Mouse (Mus musculus) B cell, adult 2 months (primary cell): Measurements from ENCODE around the gene Oit3.
"Not testable (repeated sequence)": the region's sequence is repeated elsewhere in the genome, so short reads cannot be mapped to it uniquely, and the experiment has no call there.

Experiments
- DNase-seq, 2 experiments: peaks; one replicate each; pipeline ENCODE4 v3.0.0; 2022

The Oit3 gene

DNA sequence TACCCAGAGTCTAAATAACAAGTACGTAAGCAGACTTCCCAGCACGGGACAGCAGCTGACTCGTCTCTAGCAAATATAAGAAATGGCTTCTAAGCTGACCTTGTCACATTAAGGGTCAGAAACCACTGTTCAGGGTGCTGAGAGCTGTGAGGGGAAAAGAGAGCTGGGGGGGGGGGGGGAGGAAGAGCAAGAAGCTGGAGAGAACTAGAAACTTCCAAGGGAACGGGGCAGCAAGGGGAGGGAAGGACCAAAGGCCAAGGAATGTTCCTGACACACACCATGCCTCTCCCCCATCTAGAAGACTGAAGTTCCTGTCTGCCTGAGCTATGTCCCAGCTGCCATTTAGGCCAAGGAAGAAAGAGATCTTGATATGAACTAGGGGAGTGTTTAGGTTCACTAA lies 15.2 kb downstream of the Oit3 start:
- DNase-seq, result no peak

DNA sequence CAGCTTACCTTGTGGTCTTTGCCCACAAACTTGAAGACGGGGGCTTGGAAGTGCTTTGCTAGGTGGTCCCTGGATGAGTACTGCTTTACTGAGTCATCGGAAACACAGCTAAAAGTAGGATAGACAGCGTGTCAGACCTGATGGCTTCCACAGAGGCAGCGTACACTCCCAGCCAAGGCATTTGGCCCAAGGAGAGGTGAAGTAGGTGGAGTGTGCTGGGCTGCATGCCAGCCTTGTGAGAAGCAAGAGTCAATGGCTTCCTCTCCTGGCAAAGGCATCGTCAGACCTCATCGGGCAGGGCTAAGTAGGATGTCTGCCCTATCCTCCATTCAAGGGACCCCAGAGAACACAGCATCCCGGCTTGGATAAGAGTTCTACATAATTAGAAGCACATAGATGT lies 16.2 kb downstream of the Oit3 start:
- no peak for DNase-seq

DNA sequence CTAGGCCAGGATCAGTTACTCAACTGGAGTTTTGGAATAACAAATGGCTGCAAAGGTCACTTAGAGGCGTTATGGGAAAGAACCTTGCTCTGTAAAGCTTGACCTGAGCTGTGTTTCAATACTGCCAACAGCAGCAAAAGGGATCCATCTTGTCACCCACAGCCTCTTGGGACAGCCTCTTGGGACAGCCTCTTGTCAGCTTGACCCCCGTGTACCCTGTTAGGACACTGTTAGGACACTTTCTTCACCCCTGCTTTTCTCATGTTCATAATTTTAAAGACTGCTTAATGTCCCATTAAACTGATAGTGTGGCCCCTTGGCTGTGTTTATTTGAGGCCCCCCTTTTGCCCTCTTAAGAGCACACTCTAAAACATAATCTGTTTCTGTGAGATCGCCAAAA lies 17.1 kb downstream of the Oit3 start:
- no peak for DNase-seq

DNA sequence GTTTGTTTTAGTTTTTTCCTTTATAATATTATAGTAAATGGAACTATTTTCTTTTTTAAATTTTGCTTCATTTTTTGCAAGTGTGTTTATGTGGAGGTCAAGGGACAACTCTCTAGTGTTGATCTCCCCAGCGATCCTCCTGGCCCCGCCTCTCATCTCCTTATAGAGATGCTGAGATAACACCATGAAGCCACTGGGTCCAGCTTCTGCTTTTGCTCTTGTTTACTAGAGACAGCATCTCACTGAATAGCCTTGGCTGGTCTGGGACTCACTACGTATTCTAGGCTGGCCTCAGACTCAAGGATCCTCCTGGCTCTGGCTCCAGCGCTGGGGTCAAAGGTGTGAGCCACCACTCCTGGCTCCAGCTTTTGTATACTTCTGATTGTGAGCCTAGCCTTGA lies 22.1 kb downstream of the Oit3 start:
- DNase-seq, result no peak

DNA sequence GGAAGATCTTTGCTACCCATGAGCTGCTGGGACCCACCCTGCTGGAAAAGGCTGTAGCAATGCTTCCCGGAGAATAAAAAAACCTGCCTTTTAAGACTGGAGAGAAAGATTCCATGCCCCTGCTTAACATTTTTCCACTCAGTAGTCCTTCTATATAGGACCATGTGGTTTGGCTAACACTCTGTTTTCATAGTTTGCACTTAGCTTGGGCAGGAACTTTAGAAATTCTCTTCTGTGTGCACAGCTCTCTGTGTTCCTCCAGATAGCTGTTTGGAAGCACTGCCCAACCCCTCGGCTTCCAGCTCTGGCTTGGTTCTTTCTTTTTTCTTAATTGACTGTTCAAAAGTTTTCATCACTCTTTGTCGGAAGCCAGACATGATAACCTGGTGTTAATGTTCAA lies 25.0 kb downstream of the Oit3 start:
- DNase-seq, result no peak

DNA sequence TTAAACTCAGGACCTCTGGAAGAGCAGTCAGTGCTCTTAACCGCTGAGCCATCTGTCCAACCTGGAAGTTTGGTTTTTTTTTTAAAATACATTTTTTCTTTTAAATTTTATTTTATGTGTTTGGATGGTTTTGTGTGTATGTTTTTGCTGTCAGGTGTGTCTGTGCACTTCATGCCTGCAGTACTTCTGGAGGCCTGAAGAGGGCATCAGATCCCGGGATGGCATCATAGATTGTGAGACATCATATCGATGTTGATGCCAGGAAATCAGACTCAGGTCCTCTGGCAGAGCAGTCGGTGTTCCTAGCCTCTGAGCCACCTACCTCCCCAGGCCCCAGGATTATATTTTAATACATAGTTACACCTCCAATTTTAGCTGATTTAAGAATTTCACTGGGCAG lies 27.9 kb downstream of the Oit3 start:
- DNase-seq, result no peak

DNA sequence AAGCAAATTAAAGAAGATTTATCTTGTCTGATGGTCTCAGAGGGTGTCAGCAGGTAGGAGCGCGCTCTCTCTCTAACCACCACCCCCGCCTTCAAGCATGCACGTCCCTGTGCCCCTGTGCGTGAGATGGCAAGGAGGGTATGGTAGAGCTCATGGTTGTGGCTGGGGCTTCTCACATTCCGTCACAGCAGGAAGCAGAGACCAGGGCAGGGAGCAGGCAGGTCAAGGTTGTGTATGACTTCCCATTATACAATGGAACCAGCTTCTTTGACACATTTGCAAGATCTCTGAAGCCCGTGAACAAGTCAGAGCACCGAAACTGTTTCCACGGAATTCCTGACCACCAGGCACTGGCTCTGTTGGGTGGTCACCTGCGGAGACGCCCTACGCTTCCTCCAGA lies 31.3 kb downstream of the Oit3 start:
- no peak for DNase-seq

DNA sequence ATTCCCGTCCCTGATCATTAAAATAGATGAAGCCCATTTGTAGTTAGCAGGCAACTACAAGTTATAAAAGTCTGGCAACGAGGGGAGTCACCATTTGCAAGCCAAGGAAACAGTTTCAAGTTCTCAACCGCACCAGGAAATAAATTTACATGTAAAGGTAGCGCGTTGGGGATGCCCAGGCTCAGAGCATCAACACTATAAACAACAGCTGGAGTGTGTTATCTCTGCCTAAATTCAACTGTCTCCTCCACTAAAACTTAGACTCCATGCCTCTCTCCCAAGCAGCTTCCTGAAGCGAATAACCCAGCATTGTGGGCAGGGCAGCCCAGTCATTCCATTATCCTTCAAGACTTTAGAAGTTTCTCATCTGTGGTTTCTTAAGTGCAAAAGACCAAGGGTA lies 33.1 kb downstream of the Oit3 start:
- no peak for DNase-seq

DNA sequence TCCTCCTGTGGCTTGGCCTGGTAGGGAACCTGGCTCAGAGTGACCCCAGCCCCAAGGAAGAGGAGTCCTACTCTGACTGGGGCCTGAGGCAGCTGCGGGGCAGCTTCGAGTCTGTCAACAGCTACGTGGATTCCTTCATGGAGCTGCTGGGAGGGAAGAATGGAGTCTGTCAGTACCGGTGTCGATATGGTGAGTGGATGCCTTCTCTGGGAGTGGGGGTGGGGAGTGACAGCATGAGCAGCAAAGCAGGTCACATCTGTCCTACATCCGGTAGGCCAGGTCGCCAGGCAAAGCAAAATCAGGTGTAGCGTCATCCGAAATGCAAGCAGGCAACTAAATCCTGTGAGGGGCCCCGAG lies 37.8 kb downstream of the Oit3 start:
- DNase-seq, result no peak

DNA sequence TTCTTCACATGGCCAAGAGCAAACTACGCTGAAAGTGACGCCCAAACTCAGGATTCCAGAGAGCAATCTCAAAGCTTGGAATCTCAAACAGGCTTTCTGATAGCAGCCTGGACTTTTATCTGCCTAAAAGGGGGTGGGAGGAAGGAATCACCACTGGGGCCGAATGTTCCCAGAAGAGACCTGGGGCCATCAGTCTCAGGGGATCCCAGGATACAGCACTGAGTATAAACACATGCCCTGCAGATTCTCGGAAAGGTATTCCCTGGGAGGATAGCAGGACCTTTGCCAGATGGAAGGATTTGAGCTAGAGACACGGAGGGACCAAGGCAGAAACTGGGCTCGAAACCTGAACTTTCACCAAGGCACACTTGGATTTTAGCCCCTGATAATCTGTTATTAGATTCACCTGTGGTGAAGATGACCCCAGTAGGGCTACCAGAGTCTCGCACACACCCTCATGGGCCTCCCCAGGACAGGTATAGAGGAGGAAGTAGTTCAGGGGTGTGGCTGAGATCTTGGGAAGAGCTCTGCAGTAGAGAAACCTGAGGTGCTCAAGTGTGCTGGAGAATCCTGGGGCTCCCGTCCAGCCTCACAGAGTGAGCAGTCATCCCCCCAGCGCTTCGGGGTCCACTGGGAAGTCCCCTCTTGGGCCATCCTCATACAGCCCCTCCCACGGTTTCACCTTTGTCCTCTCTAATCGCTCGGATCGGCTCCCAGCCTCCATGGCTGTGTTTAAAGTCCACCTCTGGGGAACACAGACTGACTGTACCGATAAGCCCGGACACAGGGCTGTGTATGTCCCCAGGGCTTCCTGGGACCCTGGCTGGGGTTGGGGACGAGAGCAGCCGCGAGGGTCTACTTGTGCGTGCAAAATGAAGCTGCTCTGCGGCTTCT lies 38.4 kb downstream of the Oit3 start, which contains the start of gene Pla2g12b:
Pla2g12b (plus strand) TSS at position 762 of the 894 bp plus-strand sequence.
- DNase-seq, result no peak

DNA sequence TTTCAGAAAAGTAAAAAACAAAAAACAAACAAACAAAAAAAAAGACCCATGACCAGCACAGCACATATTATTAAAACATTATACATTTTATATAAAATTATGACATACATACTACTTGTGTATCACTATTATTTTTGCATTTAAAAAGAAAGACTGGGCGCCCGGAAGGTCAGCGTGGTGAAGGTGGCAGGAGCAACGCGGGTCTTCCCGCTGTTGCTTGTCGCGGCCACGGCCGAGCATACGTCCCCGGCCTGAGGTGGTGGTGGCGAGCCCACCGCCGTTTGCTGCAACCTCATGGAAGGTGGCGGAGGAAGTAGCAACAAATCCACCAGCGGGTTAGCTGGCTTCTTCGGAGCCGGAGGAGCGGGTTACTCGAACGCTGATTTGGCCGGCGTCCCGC lies 46.1 kb downstream of the Oit3 start, which contains the start of gene Gm10273:
Gm10273 (plus strand) TSS at position 172 of the 400 bp plus-strand sequence.
- DNase-seq, result not testable (repeated sequence)

DNA sequence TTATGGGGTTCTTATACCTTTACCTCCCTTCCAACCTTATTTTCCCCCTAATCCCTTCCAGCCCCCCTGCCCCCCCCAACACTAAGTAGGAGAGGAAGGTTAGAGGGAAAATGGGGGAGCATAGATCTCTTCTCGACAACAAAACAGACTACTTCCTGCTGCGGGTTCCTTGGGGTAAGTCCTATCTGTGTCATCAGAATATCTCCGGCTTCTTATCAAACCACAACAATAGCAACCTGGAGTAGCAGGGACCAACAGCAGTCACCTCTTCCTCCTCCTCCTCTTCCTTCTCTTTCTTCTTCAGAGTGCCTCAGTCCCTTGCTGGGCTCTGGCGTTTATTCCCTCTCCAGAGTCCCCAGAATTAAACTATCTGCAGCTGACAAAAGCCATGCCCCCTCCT lies 49.7 kb downstream of the Oit3 start:
- no peak for DNase-seq

DNA sequence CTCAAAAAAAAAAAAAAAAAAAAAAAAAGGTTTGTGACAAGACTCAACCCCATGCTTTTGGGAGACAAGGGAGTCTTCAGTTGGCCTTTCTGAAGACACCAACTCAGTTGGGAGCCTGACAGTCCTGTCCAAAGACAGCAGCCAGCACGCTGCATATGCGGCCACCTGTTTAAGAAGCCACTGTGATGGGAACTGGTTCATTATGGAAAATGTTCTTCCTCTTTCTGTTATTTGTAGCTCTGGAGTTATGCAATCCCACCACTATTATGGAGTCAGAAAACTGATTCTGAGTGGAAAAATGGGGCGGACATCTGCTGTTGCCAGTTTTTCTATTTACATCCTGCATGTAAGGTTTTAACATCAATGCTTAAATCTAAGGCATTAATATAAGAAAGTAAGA lies 51.9 kb downstream of the Oit3 start:
- no peak for DNase-seq

DNA sequence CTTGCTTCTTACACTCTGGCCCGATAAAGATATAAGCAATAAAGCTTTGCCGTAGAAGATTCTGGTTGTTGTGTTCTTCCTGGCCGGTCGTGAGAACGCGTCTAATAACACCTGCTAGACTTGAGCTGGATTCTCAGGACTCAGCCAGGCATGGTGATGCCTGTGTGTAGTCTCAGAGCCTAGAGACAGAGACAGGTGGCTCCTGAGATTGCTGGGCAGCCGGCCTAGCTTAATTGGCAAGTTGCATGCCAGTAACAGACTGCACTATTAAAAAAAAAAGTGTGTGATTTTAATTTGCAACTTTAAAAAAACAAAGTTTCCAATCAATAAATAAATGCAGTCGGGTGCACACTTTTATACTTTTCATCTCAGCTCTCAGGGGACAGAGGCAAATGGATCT lies 54.6 kb downstream of the Oit3 start:
- no peak for DNase-seq

DNA sequence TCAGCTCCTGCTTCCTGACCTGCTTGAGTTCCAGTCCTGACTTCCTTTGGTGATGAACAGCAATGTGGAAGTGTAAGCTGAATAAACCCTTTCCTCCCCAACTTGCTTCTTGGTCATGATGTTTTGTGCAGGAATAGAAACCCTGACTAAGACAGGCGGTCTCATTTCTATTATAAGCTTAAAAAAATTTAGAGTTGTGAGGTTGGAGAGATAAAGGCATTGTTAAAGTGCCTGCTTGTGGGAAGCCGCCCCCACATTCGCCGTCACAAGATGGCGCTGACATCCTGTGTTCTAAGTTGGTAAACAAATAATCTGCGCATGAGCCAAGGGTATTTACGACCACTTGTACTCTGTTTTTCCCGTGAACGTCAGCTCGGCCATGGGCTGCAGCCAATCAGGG lies 60.0 kb downstream of the Oit3 start:
- DNase-seq, result peak in 1 of 2 experiments; percentile 2

DNA sequence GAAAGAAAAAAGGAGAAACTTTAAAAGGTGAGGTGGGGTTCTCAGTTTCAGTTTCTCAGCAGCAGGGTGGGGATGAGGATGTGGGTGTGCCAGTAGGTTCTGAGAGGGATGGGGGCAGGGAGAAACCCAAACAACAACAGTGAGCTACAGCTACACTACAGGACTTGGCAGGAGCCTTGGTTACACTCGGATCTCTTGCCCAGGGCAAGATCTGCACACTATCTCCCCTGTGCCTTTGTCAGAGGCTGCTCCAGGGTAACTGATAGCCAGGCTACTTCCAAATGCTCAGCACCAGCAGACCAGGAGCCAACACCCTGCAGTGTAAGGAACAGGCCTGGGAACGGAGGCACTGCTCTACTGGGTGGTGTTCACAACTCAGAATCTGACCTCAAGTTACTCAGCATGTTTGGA lies 61.2 kb downstream of the Oit3 start:
- DNase-seq, result no peak

DNA sequence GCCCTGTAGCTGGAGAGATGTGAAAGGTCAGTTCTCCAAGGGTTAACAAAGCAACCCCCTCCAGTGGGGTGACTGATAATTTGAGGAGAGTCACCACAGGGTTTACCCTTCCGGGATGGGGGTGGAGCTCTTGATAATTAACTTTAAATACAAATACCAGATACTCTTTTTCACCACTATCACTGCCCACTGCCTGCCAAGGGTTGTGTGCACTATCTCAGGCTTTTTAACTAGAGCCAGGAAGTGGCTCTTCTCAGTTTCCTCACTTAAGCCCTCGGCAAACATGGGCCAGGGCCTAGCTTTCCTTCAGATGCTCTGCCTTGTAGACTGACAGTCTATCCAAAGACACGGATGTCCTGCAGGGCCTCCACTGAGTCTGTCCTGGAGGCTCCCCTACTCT lies 61.7 kb downstream of the Oit3 start:
- no peak for DNase-seq

DNA sequence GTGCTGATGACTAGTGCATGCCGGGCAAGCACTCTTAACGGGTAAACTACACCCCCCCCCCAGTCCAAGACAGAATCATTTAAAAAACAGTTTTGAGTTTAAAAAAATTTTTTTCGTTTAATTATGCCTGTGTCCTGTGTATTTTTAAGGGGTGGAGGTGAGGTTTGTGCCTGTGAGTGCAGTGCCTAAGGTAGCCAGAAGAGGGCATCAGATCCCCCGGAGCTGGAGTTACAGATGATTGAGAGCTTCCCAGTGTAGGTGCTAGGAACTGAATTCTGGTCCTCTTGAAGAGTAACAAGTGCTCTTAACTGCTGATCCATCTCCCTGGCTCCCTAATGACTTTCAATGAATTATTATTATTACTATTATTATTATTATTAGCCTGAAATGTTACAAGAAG lies 62.9 kb downstream of the Oit3 start:
- DNase-seq, result peak; percentile 11 to 12

DNA sequence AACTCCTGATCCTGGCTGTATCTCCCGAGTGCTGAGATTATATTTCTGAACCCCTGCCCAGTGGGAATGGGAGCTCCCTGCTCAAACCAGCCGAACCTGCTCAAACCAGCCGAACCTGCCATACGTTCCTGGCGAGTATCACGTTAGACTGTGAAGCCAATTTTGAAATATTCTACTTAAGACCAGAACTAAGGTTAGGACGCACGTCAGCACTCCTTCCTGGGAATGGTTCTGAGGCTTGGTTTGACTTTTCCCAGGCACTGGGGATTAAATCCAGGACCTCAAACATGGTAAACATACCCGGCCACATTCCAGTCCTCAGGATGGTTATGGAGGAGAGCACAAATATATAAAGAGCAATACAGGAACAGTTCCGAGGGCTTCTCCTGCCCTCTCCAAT lies 63.7 kb downstream of the Oit3 start:
- DNase-seq, result no peak
